Mouse (Mus musculus): ENCODE measurements around the gene Heatr4.

DNA sequence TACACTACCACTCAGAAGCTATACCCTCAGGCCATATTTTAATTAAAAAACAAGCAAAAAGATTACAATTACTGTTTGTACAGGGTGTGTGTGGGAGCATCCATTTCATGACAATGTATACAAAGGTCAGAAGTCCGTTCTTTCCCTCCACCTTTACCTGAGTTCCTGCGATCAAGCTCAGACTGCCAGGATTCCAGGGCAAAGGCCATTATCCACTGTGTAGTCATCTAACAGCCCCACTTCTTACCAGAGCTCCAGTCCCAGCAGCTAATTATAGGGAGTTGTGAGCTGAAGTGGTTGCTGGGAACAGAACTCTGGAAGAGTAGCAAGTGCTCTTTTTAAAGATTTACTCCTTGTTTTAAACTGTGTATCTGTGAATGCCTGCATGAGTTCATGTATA, 74.2 kb downstream of the Heatr4 start:
- no peak for TF ChIP-seq CTCF (IDR thresholded peaks at IDR 0.05; ENCODE audit: control insufficient read depth, insufficient read depth, low read length)
- no peak for TF ChIP-seq POLR2A (IDR thresholded peaks at IDR 0.05; ENCODE audit: borderline replicate concordance, control insufficient read depth, low read depth, low read length)
